Mouse (Mus musculus) spleen, adult 18-20 months (tissue): ENCODE measurements around the gene 6430571L13Rik.

Experiments used
- DNase-seq, 2 experiments: peaks; one replicate each; pipeline ENCODE4 v3.0.0; 2022; ENCODE audit warnings: mixed read lengths in 2 of 2

The 6430571L13Rik gene

GRCm38 (mm10) chr9:107386722-107387121 lies 46.3 kb downstream of the 6430571L13Rik start:
- peak in 1 of 2 experiments; percentile 56 for DNase-seq

- no peak for DNase-seq
Measured at GRCm38 (mm10) chr9:107387708-107388107, 47.3 kb downstream of the 6430571L13Rik start.

- no peak for DNase-seq
Measured at GRCm38 (mm10) chr9:107388263-107388662, 47.9 kb downstream of the 6430571L13Rik start.

GRCm38 (mm10) chr9:107396397-107396796 lies 56.0 kb downstream of the 6430571L13Rik start:
- no peak for DNase-seq

- DNase-seq, result no peak
Measured at GRCm38 (mm10) chr9:107398968-107399367, 58.6 kb downstream of the 6430571L13Rik start.

GRCm38 (mm10) chr9:107399491-107399971 lies 59.1 kb downstream of the 6430571L13Rik start, which contains the start of gene Cacna2d2:
Cacna2d2 (plus strand) TSS chr9:107399612.
- no peak for DNase-seq

- DNase-seq, result no peak
Measured at GRCm38 (mm10) chr9:107400060-107400511, 59.7 kb downstream of the 6430571L13Rik start.

GRCm38 (mm10) chr9:107400666-107401285 lies 60.4 kb downstream of the 6430571L13Rik start:
- no peak for DNase-seq
